Mouse (Mus musculus) CD4-positive, CD25-positive, alpha-beta regulatory T cell, adult 9 weeks (primary cell): Measurements from ENCODE around the gene Ubfd1. TPM values are rescaled to one million over a fixed set of nuclear protein-coding genes. Genes with fewer than 3 reads are reported as not detected.

Experiments used
- polyA plus RNA-seq: library from polyadenylated mRNA; unstranded; fragments of 100-300 nt; shearing (Covaris generic); gene quantifications from one replicate; pipeline ENCODE4 v1.2.1, GENCODE M21; 2017

Gene Ubfd1
- 7.6 TPM for polyA plus RNA-seq

GRCm38 (mm10) chr7:122066945-122067516 lies at the start of gene Ubfd1, which contains the start of gene Ears2:
Gene Ubfd1, plus strand, starts transcription at chr7:122067175.
Gene Ears2, minus strand, starts transcription at chr7:122067263.

GRCm38 (mm10) chr7:122020667-122021354 lies 46.2 kb upstream of the Ubfd1 start, which contains the start of gene Gga2:
Gene Gga2, minus strand, starts transcription at chr7:122021222.

GRCm38 (mm10) chr7:122101747-122102244 lies 34.8 kb downstream of the Ubfd1 start, which contains the start of gene Ndufab1:
Gene Ndufab1, minus strand, starts transcription at chr7:122101886.

Other genes with a start within 250 kb of the Ubfd1 start
- gene Scnn1b, start 202.1 kb upstream of the Ubfd1 start, polyA plus RNA-seq: 0.61 TPM
- gene Cog7, start 85.5 kb upstream of the Ubfd1 start, polyA plus RNA-seq: 19.7 TPM
- 2.9 TPM for gene Gga2, start 46.0 kb upstream of the Ubfd1 start, polyA plus RNA-seq
- gene Ears2, start 88 bp downstream of the Ubfd1 start, polyA plus RNA-seq: 11.8 TPM
- gene Ndufab1, start 34.7 kb downstream of the Ubfd1 start, polyA plus RNA-seq: 124 TPM
- gene Palb2, start 65.8 kb downstream of the Ubfd1 start, polyA plus RNA-seq: 9.1 TPM
- gene Dctn5, start 65.9 kb downstream of the Ubfd1 start, polyA plus RNA-seq: 138 TPM
- gene Plk1, start 92.3 kb downstream of the Ubfd1 start, polyA plus RNA-seq: 5.4 TPM
- not detected for gene Ern2, start 119.0 kb downstream of the Ubfd1 start, polyA plus RNA-seq
- gene Chp2, start 152.3 kb downstream of the Ubfd1 start, polyA plus RNA-seq: not detected
- gene Prkcb, start 221.6 kb downstream of the Ubfd1 start, polyA plus RNA-seq: 28.1 TPM